Mouse (Mus musculus): ENCODE measurements around the gene Pdpk1. TPM values are rescaled to one million over a fixed set of nuclear protein-coding genes. Genes with fewer than 3 reads are reported as not detected.
A peak's percentile ranks its signal among the peaks of the same experiment; 100 is the strongest.

Gene Pdpk1
- polyA plus RNA-seq, 1 experiment from 2014 or later: 75.5 TPM

GRCm38 (mm10) chr17:24157526-24157925, 6.8 kb upstream of the Pdpk1 start:
- WGBS: 91% methylated on average over 4 of the region's 4 CpGs
- H3K36me3 ChIP-seq (replicated peaks): peaks cover 7% of the 10 kb centered on the region; the same call in 1 of the 2 replicates
- no peak overlapping the region for H3K27ac ChIP-seq
- no peak overlapping the region for H3K9ac ChIP-seq
- H3K4me3 ChIP-seq: no peak overlapping the region
- 0 out of 2 replicates have a peak, but pooled peaks have one; percentile 13 for ATAC-seq (replicated peaks)
- peaks cover 11% of the 10 kb centered on the region for H3K4me1 ChIP-seq
- no peaks in the 10 kb centered on the region for H3K9me3 ChIP-seq
- H3K4me2 ChIP-seq: no peak overlapping the region
- no peaks in the 10 kb centered on the region for H3K27me3 ChIP-seq (replicated peaks)

DNA sequence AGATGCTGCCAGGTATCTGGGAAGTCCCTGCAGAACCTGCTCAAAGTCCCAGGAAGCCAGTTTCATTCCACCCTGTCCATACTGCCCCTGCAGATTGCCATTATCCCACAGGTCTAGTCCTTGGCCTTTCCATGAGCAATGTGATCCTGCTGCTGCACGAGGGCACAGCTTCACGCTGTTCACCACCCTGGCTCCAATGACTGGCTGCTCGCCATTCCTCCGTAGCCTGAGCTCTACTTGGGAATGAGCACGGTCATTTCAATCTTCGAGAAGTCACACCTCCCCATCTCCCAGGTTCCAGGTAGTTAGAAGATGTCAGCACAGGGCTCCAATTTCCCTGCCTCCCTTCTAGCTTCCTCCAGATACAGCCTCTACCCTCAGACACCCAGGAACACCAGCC, 6.4 kb upstream of the Pdpk1 start:
- Histone ChIP-seq H3K4me2 (no peak overlapping the region), H3K9ac (no peak overlapping the region), H3K4me1 (peaks cover 11% of the 10 kb centered on the region; the same call in 1 of the 2 replicates), H3K27me3 (replicated peaks) (no peaks in the 10 kb centered on the region), H3K9me3 (no peaks in the 10 kb centered on the region), H3K36me3 (replicated peaks) (peaks cover 7% of the 10 kb centered on the region; the same call in 1 of the 2 replicates), H3K4me3 (no peak overlapping the region), H3K27ac (no peak overlapping the region)
- no peak for ATAC-seq (replicated peaks)
- WGBS: 95% methylated on average over 6 of the region's 6 CpGs

- WGBS: 90% methylated on average over 3 of the region's 3 CpGs
Observed at GRCm38 (mm10) chr17:24156394-24156793, 5.7 kb upstream of the Pdpk1 start.

DNA sequence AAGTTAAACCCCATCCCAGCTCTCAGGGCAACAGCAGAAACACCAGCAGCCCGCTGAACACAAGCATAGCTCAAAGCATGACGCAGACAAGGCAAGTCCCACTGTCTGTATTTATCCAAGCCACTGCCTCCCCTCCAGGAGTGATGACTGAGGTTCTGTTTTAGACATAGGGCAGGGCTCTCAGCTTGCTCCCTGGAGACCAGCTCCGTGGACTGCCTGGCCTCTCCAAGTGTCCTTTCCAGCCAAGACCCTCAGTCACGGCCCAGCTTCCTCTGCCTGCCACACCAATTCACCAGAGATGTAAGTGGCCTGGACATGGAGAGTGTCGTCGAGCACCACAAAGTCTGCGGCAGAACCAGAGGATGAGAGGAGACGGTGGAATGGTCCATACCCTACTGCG, 5.0 kb upstream of the Pdpk1 start:
- Histone ChIP-seq H3K4me3 (no peak overlapping the region), H3K4me1 (peaks cover 7% of the 10 kb centered on the region), H3K36me3 (replicated peaks) (peaks cover 7% of the 10 kb centered on the region; the same call in 1 of the 2 replicates), H3K27ac (no peak overlapping the region), H3K9me3 (no peaks in the 10 kb centered on the region), H3K4me2 (no peak overlapping the region), H3K9ac (no peak overlapping the region), H3K27me3 (replicated peaks) (no peaks in the 10 kb centered on the region)
- no peak for ATAC-seq (replicated peaks)
- 91% methylated on average over 9 of the region's 9 CpGs for WGBS

More at GRCm38 (mm10) chr17:24156394-24156793, 5.7 kb upstream of the Pdpk1 start:
- Histone ChIP-seq H3K9me3 (no peaks in the 10 kb centered on the region), H3K36me3 (replicated peaks) (peaks cover 7% of the 10 kb centered on the region; the same call in 1 of the 2 replicates), H3K4me3 (no peak overlapping the region), H3K27ac (no peak overlapping the region), H3K4me2 (no peak overlapping the region), H3K4me1 (peaks cover 8% of the 10 kb centered on the region), H3K9ac (no peak overlapping the region), H3K27me3 (replicated peaks) (no peaks in the 10 kb centered on the region)
- ATAC-seq (replicated peaks): no peak

DNA sequence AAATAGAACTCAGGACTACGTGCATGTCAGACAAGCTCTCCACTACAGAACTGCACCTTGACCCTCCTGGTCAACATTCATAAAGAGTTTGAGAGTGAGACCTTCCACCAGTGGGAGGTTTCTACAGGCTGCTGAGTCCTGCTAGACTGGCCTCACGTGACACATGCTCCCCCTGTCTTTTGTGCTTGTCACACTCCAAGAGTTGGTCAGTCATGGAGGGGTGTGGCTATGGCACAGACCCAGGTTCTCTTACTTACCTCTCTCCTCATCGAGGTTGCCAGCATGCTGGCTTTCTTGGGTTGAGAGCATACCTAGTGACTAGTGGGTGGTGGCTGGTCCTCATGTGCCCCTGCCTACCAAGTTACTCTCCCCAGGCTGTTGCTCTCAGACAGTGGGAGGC, 3.7 kb upstream of the Pdpk1 start:
- H3K9me3 ChIP-seq: no peaks in the 10 kb centered on the region
- 71% methylated on average over 3 of the region's 3 CpGs for WGBS
- H3K27ac ChIP-seq: no peak overlapping the region
- H3K9ac ChIP-seq: no peak overlapping the region
- ATAC-seq (replicated peaks): no peak
- H3K27me3 ChIP-seq (replicated peaks): no peaks in the 10 kb centered on the region
- no peak overlapping the region for H3K4me3 ChIP-seq
- no peak overlapping the region for H3K4me2 ChIP-seq
- peaks cover 7% of the 10 kb centered on the region for H3K4me1 ChIP-seq
- peaks cover 7% of the 10 kb centered on the region; the same call in 1 of the 2 replicates for H3K36me3 ChIP-seq (replicated peaks)

DNA sequence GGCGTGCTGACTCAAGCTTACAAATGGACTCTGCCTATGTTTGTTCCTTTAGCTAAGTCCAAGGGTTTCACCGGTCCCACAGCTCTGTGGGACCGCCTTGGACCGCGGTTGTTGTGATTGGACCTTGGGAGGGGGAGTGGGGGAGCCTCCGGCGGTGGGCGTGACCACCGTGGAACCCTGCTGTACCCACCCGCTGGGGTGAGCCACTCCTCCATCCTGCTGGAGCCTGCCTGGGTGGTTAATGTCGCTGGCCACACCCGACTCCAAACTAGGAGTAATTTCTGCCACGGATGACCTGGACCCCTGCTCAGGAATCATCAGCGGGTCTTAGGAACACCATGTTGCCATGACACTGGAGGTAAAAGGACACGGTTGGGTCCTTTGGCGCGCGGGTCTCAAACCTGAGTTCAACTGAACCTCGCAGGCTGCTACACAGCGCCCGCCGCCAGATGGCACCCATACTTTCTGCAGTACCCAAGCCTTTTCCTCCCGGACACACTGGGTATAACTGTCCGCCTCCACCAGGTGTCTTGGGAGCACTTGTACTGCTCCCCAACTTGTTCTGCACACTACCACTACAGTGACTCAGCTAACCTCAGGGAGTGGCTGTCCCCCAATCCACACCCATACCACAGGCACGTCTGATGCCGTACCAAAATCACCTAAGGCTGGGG, 1.3 kb upstream of the Pdpk1 start:
- Histone ChIP-seq H3K27me3 (replicated peaks) (no peaks in the 10 kb centered on the region), H3K4me1 (peaks cover 7% of the 10 kb centered on the region), H3K9ac (0 out of 2 replicates have a peak overlapping the region, but pooled peaks have one; percentile 13), H3K36me3 (replicated peaks) (no peaks in the 10 kb centered on the region), H3K4me3 (peak overlapping the region; percentile 30), H3K9me3 (no peaks in the 10 kb centered on the region), H3K4me2 (peak overlapping the region; percentile 57), H3K27ac (no peak overlapping the region)
- ATAC-seq (replicated peaks): peak; percentile 79
- WGBS: 1% methylated on average over 26 of the region's 26 CpGs

GRCm38 (mm10) chr17:24151382-24151781, 658 bp upstream of the Pdpk1 start:
- Histone ChIP-seq H3K27me3 (replicated peaks) (no peaks in the 10 kb centered on the region), H3K4me2 (peak overlapping the region; percentile 57; the same call in 1 of the 2 replicates), H3K4me1 (peaks cover 7% of the 10 kb centered on the region), H3K27ac (no peak overlapping the region), H3K9ac (no peak overlapping the region), H3K36me3 (replicated peaks) (no peaks in the 10 kb centered on the region), H3K9me3 (no peaks in the 10 kb centered on the region), H3K4me3 (peak overlapping the region; percentile 30; the same call in 1 of the 2 replicates)
- ATAC-seq (replicated peaks): no peak
- 19% methylated on average over 7 of the region's 7 CpGs for WGBS

DNA sequence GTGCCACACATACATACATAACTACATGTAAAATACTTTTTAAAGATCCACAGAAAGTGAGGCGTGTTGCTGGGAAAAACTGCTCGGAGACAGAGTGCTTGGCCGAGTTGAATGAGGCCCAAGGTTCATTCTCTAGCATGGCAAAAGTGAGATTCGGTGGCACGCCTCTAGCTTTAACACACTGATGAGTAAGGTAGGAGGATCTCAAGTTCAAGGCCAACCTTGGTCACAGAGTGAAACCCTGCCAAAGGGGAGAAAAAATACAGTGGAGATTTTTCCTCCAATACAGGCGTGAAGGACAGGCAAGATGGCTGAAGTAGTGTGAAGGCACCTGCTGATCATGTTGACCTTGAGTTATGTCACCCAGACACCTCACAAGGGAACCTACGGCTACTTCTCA, 1.3 kb downstream of the Pdpk1 start:
- no peaks in the 10 kb centered on the region for H3K36me3 ChIP-seq (replicated peaks)
- ATAC-seq (replicated peaks): no peak
- WGBS: 91% methylated on average over 7 of the region's 7 CpGs

DNA sequence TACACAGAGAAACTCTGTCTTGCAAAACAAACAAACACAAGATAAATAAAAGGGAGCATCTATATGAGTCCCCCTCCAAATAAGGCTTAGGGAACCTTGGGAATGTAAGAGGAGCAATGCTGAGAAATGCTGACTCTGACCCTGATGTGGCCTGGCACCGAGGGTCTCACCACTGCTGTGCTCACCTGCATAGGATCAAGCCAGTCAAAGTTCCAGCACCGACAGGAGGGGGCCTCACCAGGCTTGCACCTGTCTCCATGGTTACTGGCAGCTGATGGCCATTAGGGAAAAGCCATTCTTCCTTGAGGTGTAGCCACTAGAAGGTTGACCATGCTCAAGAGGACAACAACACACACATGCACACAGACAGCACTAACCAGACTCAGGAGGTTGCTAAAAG, 7.8 kb downstream of the Pdpk1 start:
- no peaks in the 10 kb centered on the region for H3K36me3 ChIP-seq (replicated peaks)
- no peak overlapping the region for H3K9ac ChIP-seq
- no peaks in the 10 kb centered on the region for H3K27me3 ChIP-seq (replicated peaks)
- H3K4me1 ChIP-seq: peaks cover 29% of the 10 kb centered on the region
- H3K4me2 ChIP-seq: 0 out of 2 replicates have a peak overlapping the region, but pooled peaks have one; percentile 67
- 40% methylated on average over 2 of the region's 2 CpGs for WGBS
- H3K4me3 ChIP-seq: no peak overlapping the region
- no peaks in the 10 kb centered on the region for H3K9me3 ChIP-seq
- H3K27ac ChIP-seq: no peak overlapping the region
- no peak for ATAC-seq (replicated peaks)

More for the DNA sequence above, 1.3 kb downstream of the Pdpk1 start:
- Histone ChIP-seq H3K4me3 (no peak overlapping the region), H3K27me3 (replicated peaks) (no peaks in the 10 kb centered on the region), H3K27ac (no peak overlapping the region), H3K4me1 (peaks cover 7% of the 10 kb centered on the region), H3K9ac (no peak overlapping the region), H3K4me2 (no peak overlapping the region), H3K9me3 (no peaks in the 10 kb centered on the region)

- peak overlapping the region; percentile 82 for H3K27ac ChIP-seq
- H3K4me1 ChIP-seq: peaks cover 33% of the 10 kb centered on the region
- ATAC-seq (replicated peaks): peak; percentile 98
- peak overlapping the region; percentile 80 for H3K9ac ChIP-seq
- H3K36me3 ChIP-seq (replicated peaks): no peaks in the 10 kb centered on the region
- H3K9me3 ChIP-seq: no peaks in the 10 kb centered on the region
- peak overlapping the region; percentile 90 for H3K4me2 ChIP-seq
- WGBS: under 1% methylated on average over 48 of the region's 57 CpGs
- no peaks in the 10 kb centered on the region for H3K27me3 ChIP-seq (replicated peaks)
- H3K4me3 ChIP-seq: peak overlapping the region; percentile 79
Observed at GRCm38 (mm10) chr17:24141425-24141920, 9.3 kb downstream of the Pdpk1 start.

GRCm38 (mm10) chr17:24140845-24141424, 9.8 kb downstream of the Pdpk1 start:
- ATAC-seq (replicated peaks): peak; percentile 12
- WGBS: under 1% methylated on average over 41 of the region's 43 CpGs

GRCm38 (mm10) chr17:24139968-24140367, 10.8 kb downstream of the Pdpk1 start:
- peak overlapping the region; percentile 79 for H3K4me3 ChIP-seq
- no peak overlapping the region; the same call in 1 of the 2 replicates for H3K9ac ChIP-seq
- WGBS: 93% methylated on average over 4 of the region's 4 CpGs

More at GRCm38 (mm10) chr17:24140845-24141424, 9.8 kb downstream of the Pdpk1 start:
- H3K9ac ChIP-seq: peak overlapping the region; percentile 80
- peaks cover 33% of the 10 kb centered on the region for H3K4me1 ChIP-seq
- no peaks in the 10 kb centered on the region for H3K9me3 ChIP-seq
- H3K4me2 ChIP-seq: peak overlapping the region; percentile 90
- no peaks in the 10 kb centered on the region for H3K36me3 ChIP-seq (replicated peaks)
- peak overlapping the region; percentile 79 for H3K4me3 ChIP-seq
- H3K27me3 ChIP-seq (replicated peaks): no peaks in the 10 kb centered on the region
- H3K27ac ChIP-seq: peak overlapping the region; percentile 82

More at GRCm38 (mm10) chr17:24139968-24140367, 10.8 kb downstream of the Pdpk1 start:
- no peak for ATAC-seq (replicated peaks)
- H3K4me1 ChIP-seq: peaks cover 33% of the 10 kb centered on the region
- H3K4me2 ChIP-seq: peak overlapping the region; percentile 90
- no peaks in the 10 kb centered on the region for H3K36me3 ChIP-seq (replicated peaks)
- no peak overlapping the region for H3K27ac ChIP-seq
- H3K27me3 ChIP-seq (replicated peaks): no peaks in the 10 kb centered on the region
- no peaks in the 10 kb centered on the region for H3K9me3 ChIP-seq

Measured in midbrain, embryonic 15.5 days (tissue).